Mouse (Mus musculus) MEL (cell line): ENCODE measurements around the gene Siah2. TPM values are rescaled to one million over a fixed set of nuclear protein-coding genes. Genes with fewer than 3 reads are reported as not detected.

ENCODE experiments used
- DNase-seq: peaks from one replicate; pipeline ENCODE4 v3.0.0; 2011; ENCODE audit warnings: low read depth, low spot score
- H3K27ac ChIP-seq: 2 replicates; pipeline ENCODE4 v1.5.1; 2012; ENCODE audit warnings: low read depth, mild to moderate bottlenecking, control low read depth, low read length, moderate library complexity; ENCODE audit not compliant: control insufficient read depth
- H3K27me3 ChIP-seq, 2 experiments: fragments of 150-350 bp in 1 of 2; sonication (generic) in 1 of 2; 2 replicates each; pipeline ENCODE4 v1.6.1; 2012; ENCODE audit warnings: low read length in 2 of 2, mild to moderate bottlenecking in 2 of 2, improper control_type of control experiment in 1 of 2, moderate library complexity in 1 of 2; ENCODE audit not compliant: insufficient read depth in 2 of 2, control insufficient read depth in 1 of 2
- H3K36me3 ChIP-seq, 2 experiments: 2 replicates each; pipeline ENCODE4 v1.6.1; 2012 to 2014; ENCODE audit warnings: low read length in 2 of 2, improper control_type of control experiment in 1 of 2, inconsistent platforms in 1 of 2, mild to moderate bottlenecking in 1 of 2; ENCODE audit not compliant: insufficient read depth in 2 of 2, control insufficient read depth in 1 of 2
- H3K4me1 ChIP-seq, 2 experiments: fragments of 150-350 bp in 1 of 2; sonication (generic) in 1 of 2; 2 replicates each; pipeline ENCODE4 v1.6.1; 2012; ENCODE audit warnings: low read length in 2 of 2, improper control_type of control experiment in 1 of 2, mild to moderate bottlenecking in 1 of 2; ENCODE audit not compliant: insufficient read depth in 2 of 2, control insufficient read depth in 1 of 2
- H3K4me3 ChIP-seq, 2 experiments: fragments of 150-350 bp in 1 of 2; sonication (generic) in 1 of 2; 2 replicates each; pipeline ENCODE4 v1.5.1; 2012; ENCODE audit warnings: low read depth in 2 of 2, low read length in 2 of 2, mild to moderate bottlenecking in 2 of 2, moderate library complexity in 2 of 2, control low read depth in 1 of 2, improper control_type of control experiment in 1 of 2; ENCODE audit not compliant: control insufficient read depth in 1 of 2, insufficient read depth in 1 of 2
- H3K79me2 ChIP-seq: 2 replicates; pipeline ENCODE4 v1.6.1; 2012; ENCODE audit warnings: mild to moderate bottlenecking, low read length, moderate library complexity; ENCODE audit not compliant: control insufficient read depth, poor library complexity, insufficient read depth
- H3K9ac ChIP-seq: 2 replicates; pipeline ENCODE4 v1.6.1; 2012; ENCODE audit warnings: low read depth, mild to moderate bottlenecking, control low read depth, low read length, moderate library complexity; ENCODE audit not compliant: control insufficient read depth, poor library complexity, severe bottlenecking
- H3K9me3 ChIP-seq: fragments of 150-350 bp; sonication (generic); replicated peaks from 2 replicates; pipeline ENCODE4 v1.6.1; 2012; ENCODE audit warnings: mild to moderate bottlenecking, low read length, improper control_type of control experiment, moderate library complexity; ENCODE audit not compliant: insufficient read depth
- BHLHE40 ChIP-seq: IDR thresholded peaks from 2 replicates; pipeline ENCODE4 v1.6.1; 2012; ENCODE audit warnings: low read depth, mild to moderate bottlenecking, inconsistent platforms, low read length, improper control_type of control experiment, borderline replicate concordance
- CHD1 ChIP-seq: IDR thresholded peaks from 2 replicates; pipeline ENCODE4 v1.6.1; 2012; ENCODE audit warnings: low read depth, mild to moderate bottlenecking, inconsistent platforms, low read length, improper control_type of control experiment
- CHD2 ChIP-seq: IDR thresholded peaks from 2 replicates; pipeline ENCODE4 v1.6.1; 2011; ENCODE audit warnings: low read length, improper control_type of control experiment
- CTCF ChIP-seq, 3 experiments: IDR thresholded peaks in 2 of 3; conservative IDR thresholded peaks in 1 of 3; 2 replicates each; pipeline ENCODE4 v1.5.1; 2011 to 2012; ENCODE audit warnings: low read length in 3 of 3, low read depth in 2 of 3, mild to moderate bottlenecking in 2 of 3, improper control_type of control experiment in 1 of 3, inconsistent platforms in 1 of 3, mixed read lengths in 1 of 3, moderate library complexity in 1 of 3; ENCODE audit not compliant: control insufficient read depth in 1 of 3, insufficient read depth in 1 of 3, poor library complexity in 1 of 3, severe bottlenecking in 1 of 3
- ELF1 ChIP-seq: IDR thresholded peaks from 2 replicates; pipeline ENCODE4 v1.6.1; 2014; ENCODE audit warnings: low read depth, mild to moderate bottlenecking, inconsistent platforms, low read length, improper control_type of control experiment, moderate library complexity
- GABPA ChIP-seq: IDR thresholded peaks from 2 replicates; pipeline ENCODE4 v1.6.1; 2012; ENCODE audit warnings: low read depth, mild to moderate bottlenecking, inconsistent platforms, low read length, improper control_type of control experiment, moderate library complexity
- HCFC1 ChIP-seq: IDR thresholded peaks from 2 replicates; pipeline ENCODE4 v1.6.1; 2012; ENCODE audit warnings: low read depth, mild to moderate bottlenecking, inconsistent platforms, low read length, improper control_type of control experiment, moderate library complexity
- JUND ChIP-seq: IDR thresholded peaks from 2 replicates; pipeline ENCODE4 v1.6.1; 2011; ENCODE audit warnings: low read depth, mild to moderate bottlenecking, improper control_type of control experiment, low read length
- NELFE ChIP-seq: IDR thresholded peaks from 2 replicates; pipeline ENCODE4 v1.6.1; 2011; ENCODE audit warnings: low read depth, low read length, improper control_type of control experiment
- POLR2A ChIP-seq, 2 experiments: IDR thresholded peaks; 2 replicates each; pipeline ENCODE4 v1.6.1; 2011 to 2012; ENCODE audit warnings: low read length in 2 of 2, mild to moderate bottlenecking in 2 of 2, control low read depth in 1 of 2, improper control_type of control experiment in 1 of 2, low read depth in 1 of 2, moderate library complexity in 1 of 2; ENCODE audit not compliant: control insufficient read depth in 1 of 2, insufficient read depth in 1 of 2, poor library complexity in 1 of 2
- RCOR1 ChIP-seq: IDR thresholded peaks from 2 replicates; pipeline ENCODE4 v1.6.1; 2012; ENCODE audit warnings: low read depth, mild to moderate bottlenecking, inconsistent platforms, low read length, improper control_type of control experiment
- SIN3A ChIP-seq: IDR thresholded peaks from 2 replicates; pipeline ENCODE4 v1.6.1; 2012; ENCODE audit warnings: low read length, improper control_type of control experiment, inconsistent platforms
- TAL1 ChIP-seq: IDR thresholded peaks from 2 replicates; pipeline ENCODE4 v1.6.1; 2012; ENCODE audit warnings: mild to moderate bottlenecking, inconsistent platforms, low read length, moderate library complexity, mixed read lengths
- USF2 ChIP-seq, 2 experiments: IDR thresholded peaks; 2 replicates each; pipeline ENCODE4 v1.6.1; 2011 to 2012; ENCODE audit warnings: improper control_type of control experiment in 2 of 2, low read length in 2 of 2, borderline replicate concordance in 1 of 2, inconsistent platforms in 1 of 2, low read depth in 1 of 2, mild to moderate bottlenecking in 1 of 2; ENCODE audit not compliant: insufficient read depth in 1 of 2
- ZC3H11A ChIP-seq: IDR thresholded peaks from 2 replicates; pipeline ENCODE4 v1.6.1; 2012; ENCODE audit warnings: low read depth, mild to moderate bottlenecking, inconsistent platforms, low read length, improper control_type of control experiment
- ZKSCAN1 ChIP-seq: IDR thresholded peaks from 2 replicates; pipeline ENCODE4 v1.6.1; 2012; ENCODE audit warnings: low read depth, mild to moderate bottlenecking, inconsistent platforms, low read length, improper control_type of control experiment, moderate library complexity
- polyA plus RNA-seq, 2 experiments: library from polyadenylated mRNA; stranded (reverse) in 1 of 2; unstranded in 1 of 2; fragments of >175 nt in 1 of 2; fragments of >200 nt in 1 of 2; gene quantifications; 2 replicates each; pipeline versions ENCODE4 v1.2.1 to v1.2.4; 2012; ENCODE audit warnings: low replicate concordance in 2 of 2, low read depth in 1 of 2; ENCODE audit not compliant: insufficient read length in 2 of 2, insufficient read depth in 1 of 2, missing spikeins in 1 of 2
- total RNA-seq: library from RNA; depleted of rRNA; stranded (reverse); fragments of 300-350 nt; gene quantifications from 2 replicates; pipeline ENCODE4 v1.2.3, GENCODE M21; 2012

Siah2 gene
- total and polyA plus RNA-seq, 3 experiments = 17.6 to 58.1 (median 22.5) TPM

GRCm38 (mm10) chr3:58636406-58637295 is 55.5 kb downstream of the Siah2 start, which contains the start of gene Erich6:
Gene Erich6, minus strand, starts transcription at chr3:58637207.
- TF ChIP-seq GABPA = no peak
- TF ChIP-seq RCOR1 = peak; percentile 11; the same call in 1 of the 2 replicates
- peak; percentile 34; the same call in 1 of the 2 replicates for TF ChIP-seq SIN3A
- TF ChIP-seq, all 39 proteins: peak for 2
- Histone ChIP-seq H3K27ac (no peak within 1 kb of the TSS), H3K27me3 (no peaks in the 10 kb centered on the region), H3K4me1 (peaks cover 0 to 5% of the 10 kb centered on the region in 2 experiments; a peak in 1 of 4 replicates), H3K9me3 (no peaks in the 10 kb centered on the region), H3K79me2 (no peaks in the 10 kb centered on the region), H3K4me3 (peak within 1 kb of the TSS; percentile 43 to 58), H3K9ac (peak within 1 kb of the TSS; percentile 53), H3K36me3 (no peaks in the 10 kb centered on the region; a peak in 1 of 4 replicates)
- DNase-seq = peak; percentile 71

DNA sequence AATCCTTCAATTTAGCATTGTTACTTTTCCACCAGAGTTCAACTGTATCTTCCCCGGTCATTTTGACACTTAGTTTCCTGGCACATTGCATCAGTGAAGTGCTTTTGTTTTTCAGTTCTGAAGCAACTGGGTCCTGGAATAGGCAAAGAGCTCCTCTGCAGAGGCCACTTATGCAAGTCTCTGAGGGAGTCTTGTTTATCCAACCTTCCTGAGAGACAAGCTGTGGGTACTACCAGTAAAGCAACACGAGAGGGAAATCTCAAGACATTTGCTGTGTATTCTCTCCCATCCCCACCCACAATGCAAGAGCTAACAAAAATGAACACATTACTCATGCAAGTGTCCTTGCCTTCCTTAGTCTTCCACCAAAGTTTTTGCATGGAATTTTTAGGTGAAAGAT is 60.5 kb downstream of the Siah2 start:
- Histone ChIP-seq H3K79me2 (no peaks in the 10 kb centered on the region), H3K4me1 (peaks cover 0 to 5% of the 10 kb centered on the region in 2 experiments; a peak in 1 of 4 replicates), H3K27me3 (no peaks in the 10 kb centered on the region; a peak in 1 of 4 replicates), H3K27ac (no peak overlapping the region), H3K9me3 (no peaks in the 10 kb centered on the region), H3K36me3 (no peaks in the 10 kb centered on the region; a peak in 1 of 4 replicates), H3K9ac (no peak overlapping the region), H3K4me3 (no peak overlapping the region)
- DNase-seq = no peak
- TF ChIP-seq CHD2 = no peak
- no peak for TF ChIP-seq POLR2A (IDR thresholded peaks at IDR 0.05; ENCODE audit: control insufficient read depth in 1 of 2, insufficient read depth in 1 of 2, low read depth in 1 of 2, low read length in 2 of 2, poor library complexity in 1 of 2)
- TF ChIP-seq CTCF (IDR thresholded peaks at IDR 0.05 in 2 of 3, conservative IDR thresholded peaks at IDR 0.05 in 1 of 3; ENCODE audit: control insufficient read depth in 1 of 3, insufficient read depth in 1 of 3, low read depth in 2 of 3, low read length in 3 of 3, poor library complexity in 1 of 3, severe bottlenecking in 1 of 3) = no peak
- TF ChIP-seq NELFE = no peak
- no peak for TF ChIP-seq CHD1
- no peak for TF ChIP-seq ELF1
- no peak for TF ChIP-seq ZKSCAN1
- TF ChIP-seq HCFC1 = no peak
- no peak for TF ChIP-seq JUND
- TF ChIP-seq SIN3A = no peak
- no peak for TF ChIP-seq USF2 (IDR thresholded peaks at IDR 0.05; ENCODE audit: borderline replicate concordance in 1 of 2, insufficient read depth in 1 of 2, low read depth in 1 of 2, low read length in 2 of 2)
- no peak for TF ChIP-seq BHLHE40
- TF ChIP-seq ZC3H11A = no peak
- TF ChIP-seq TAL1 = no peak
